8 mouse cellular contexts compared by ENCODE assay signal in genomic region chr2:26561351-26562016, GRCm38 (mm10). TPM values are rescaled to one million over a fixed set of nuclear protein-coding genes. Genes with fewer than 3 reads are reported as not detected.
DNase-seq lines count a peak whose midpoint lies in the region; ATAC-seq and TF ChIP-seq lines count a peak whose summit lies in the region.

No protein-coding gene starts in this region.

- DNase-seq in heart, adult 11 months = peak; percentile 96
- no peak for DNase-seq in heart, postnatal 25 days (ENCODE audit: low spot score)
- DNase-seq in R1 (ENCODE audit: low read depth, low spot score) = peak; percentile 82
- DNase-seq in forebrain, postnatal 0 days = peak; percentile 61
- peak; percentile 65 for DNase-seq in lung, postnatal 10 days
- DNase-seq in left cerebral cortex, postnatal 4 days = no peak

- ATAC-seq in forebrain, postnatal 0 days = peak; percentile 54
- peak; percentile 64 for ATAC-seq in intestine, postnatal 0 days
- peak; percentile 61 for ATAC-seq in stomach, embryonic 15.5 days (ENCODE audit: insufficient read depth, low FRiP score, low read depth)

- H3K4me1 ChIP-seq in forebrain, postnatal 0 days (ENCODE audit: insufficient read depth) = no peaks in the 10 kb centered on the region
- H3K4me1 ChIP-seq in intestine, postnatal 0 days (replicated peaks; ENCODE audit: control insufficient read depth, insufficient read depth, low read length) = no peaks in the 10 kb centered on the region
- peaks cover 21% of the 10 kb centered on the region for H3K4me1 ChIP-seq in stomach, embryonic 15.5 days

- H3K9ac ChIP-seq in forebrain, postnatal 0 days = no peak overlapping the region
- no peak overlapping the region for H3K9ac ChIP-seq in intestine, postnatal 0 days (ENCODE audit: low read depth, low read length)
- no peak overlapping the region for H3K9ac ChIP-seq in stomach, embryonic 15.5 days

- TF ChIP-seq CTCF in forebrain, postnatal 0 days (IDR thresholded peaks at IDR 0.05; ENCODE audit: low read depth) = peak; percentile 87
- TF ChIP-seq CTCF in intestine, postnatal 0 days (IDR thresholded peaks at IDR 0.05; ENCODE audit: low read depth) = peak; percentile 99

- intact Hi-C loops in heart, postnatal 25 days (cut with DNase I) = loop anchor here (1.0 to 10.0 kb wide), 3 partner anchors 112 to 407 kb away; no protein-coding TSS in a partner anchor
- intact Hi-C loops in left cerebral cortex, postnatal 4 days (cut with DNase I) = loop anchor here (5.0 kb wide), 1 partner anchor 109 kb away; no protein-coding TSS in a partner anchor

- H3K27ac ChIP-seq in forebrain, postnatal 0 days (ENCODE audit: low read depth, low read length) = no peak overlapping the region
- H3K27ac ChIP-seq in intestine, postnatal 0 days (ENCODE audit: low read depth, low read length) = no peak overlapping the region
- no peak overlapping the region for H3K27ac ChIP-seq in stomach, embryonic 15.5 days

- 41% methylated on average over 6 of the region's 6 CpGs for WGBS in forebrain, postnatal 0 days
- 45% methylated on average over 6 of the region's 6 CpGs for WGBS in intestine, postnatal 0 days
- 36% methylated on average over 6 of the region's 6 CpGs for WGBS in stomach, embryonic 15.5 days

- H3K27me3 ChIP-seq in forebrain, postnatal 0 days (ENCODE audit: insufficient read depth, low read length) = no peaks in the 10 kb centered on the region
- H3K27me3 ChIP-seq in intestine, postnatal 0 days (replicated peaks; ENCODE audit: control insufficient read depth, insufficient read depth, low read length) = peaks cover 12% of the 10 kb centered on the region; the same call in 1 of the 2 replicates
- H3K27me3 ChIP-seq in stomach, embryonic 15.5 days (replicated peaks) = no peaks in the 10 kb centered on the region

- H3K4me2 ChIP-seq in forebrain, postnatal 0 days (ENCODE audit: low read depth) = no peak overlapping the region
- no peak overlapping the region for H3K4me2 ChIP-seq in intestine, postnatal 0 days (replicated peaks; ENCODE audit: low read depth)
- H3K4me2 ChIP-seq in stomach, embryonic 15.5 days = no peak overlapping the region

- no peak overlapping the region for H3K4me3 ChIP-seq in forebrain, postnatal 0 days (ENCODE audit: low read depth, low read length)
- no peak overlapping the region for H3K4me3 ChIP-seq in intestine, postnatal 0 days (ENCODE audit: low read depth, low read length)
- no peak overlapping the region for H3K4me3 ChIP-seq in stomach, embryonic 15.5 days (replicated peaks)

- H3K9me3 ChIP-seq in forebrain, postnatal 0 days (ENCODE audit: low read length) = no peaks in the 10 kb centered on the region
- H3K9me3 ChIP-seq in intestine, postnatal 0 days (ENCODE audit: control insufficient read depth) = no peaks in the 10 kb centered on the region
- no peaks in the 10 kb centered on the region for H3K9me3 ChIP-seq in stomach, embryonic 15.5 days

- no peaks in the 10 kb centered on the region for H3K36me3 ChIP-seq in forebrain, postnatal 0 days (ENCODE audit: insufficient read depth)
- H3K36me3 ChIP-seq in intestine, postnatal 0 days (ENCODE audit: control insufficient read depth, insufficient read depth) = no peaks in the 10 kb centered on the region
- no peaks in the 10 kb centered on the region for H3K36me3 ChIP-seq in stomach, embryonic 15.5 days

RNA-seq across cellular contexts. Expression of gene Egfl7, which starts 18.3 kb away (rescaled TPM):
- total RNA-seq in heart, postnatal 25 days (2021) = 100 to 1,000 TPM; 149 to 179 TPM
- 63.9 and 64.6 TPM in 2 replicates for total RNA-seq in forebrain, postnatal 0 days (2014; rRNA removed)
- 52.8 and 67.3 TPM in 2 replicates for polyA plus RNA-seq in forebrain, postnatal 0 days (2015; fragmentation: Nextera tagmentation; extraction: Ambion mirVana)
- polyA plus RNA-seq in intestine, postnatal 0 days (2015; fragmentation: Nextera tagmentation; extraction: Ambion mirVana) = 54.4 and 65.2 TPM in 2 replicates
- 121 and 128 TPM in 2 replicates for polyA plus RNA-seq in stomach, embryonic 15.5 days (2015; fragmentation: Nextera tagmentation; extraction: Ambion mirVana)
- 10 to 100 TPM; 73.0 to 78.3 TPM for total RNA-seq in left cerebral cortex, postnatal 4 days (2021)

RNA-seq across cellular contexts. Expression of gene Gm20532, which starts 25.0 kb away (rescaled TPM):
- not detected for total RNA-seq in heart, postnatal 25 days (2021)
- total RNA-seq in forebrain, postnatal 0 days (2014; rRNA removed) = not detected in 2 replicates
- not detected in 2 replicates for polyA plus RNA-seq in forebrain, postnatal 0 days (2015; fragmentation: Nextera tagmentation; extraction: Ambion mirVana)
- polyA plus RNA-seq in intestine, postnatal 0 days (2015; fragmentation: Nextera tagmentation; extraction: Ambion mirVana) = not detected in 2 replicates
- polyA plus RNA-seq in stomach, embryonic 15.5 days (2015; fragmentation: Nextera tagmentation; extraction: Ambion mirVana) = not detected in 2 replicates
- total RNA-seq in left cerebral cortex, postnatal 4 days (2021) = not detected

RNA-seq across cellular contexts. Expression of gene Agpat2, which starts 42.7 kb away (rescaled TPM):
- total RNA-seq in heart, postnatal 25 days (2021) = 10 to 100 TPM; 49.7 to 51.6 TPM
- total RNA-seq in forebrain, postnatal 0 days (2014; rRNA removed) = 7.8 and 10.0 TPM in 2 replicates
- polyA plus RNA-seq in forebrain, postnatal 0 days (2015; fragmentation: Nextera tagmentation; extraction: Ambion mirVana) = 4.8 and 6.2 TPM in 2 replicates
- polyA plus RNA-seq in intestine, postnatal 0 days (2015; fragmentation: Nextera tagmentation; extraction: Ambion mirVana) = 124 and 128 TPM in 2 replicates
- polyA plus RNA-seq in stomach, embryonic 15.5 days (2015; fragmentation: Nextera tagmentation; extraction: Ambion mirVana) = 60.1 and 63.4 TPM in 2 replicates
- 1 to 10 TPM; 2.8 to 3.9 TPM for total RNA-seq in left cerebral cortex, postnatal 4 days (2021)

RNA-seq across cellular contexts. Expression of gene Notch1, which starts 45.0 kb away (rescaled TPM):
- 10 to 100 TPM; 27.5 to 32.3 TPM for total RNA-seq in heart, postnatal 25 days (2021)
- 23.8 and 38.7 TPM in 2 replicates for total RNA-seq in forebrain, postnatal 0 days (2014; rRNA removed)
- polyA plus RNA-seq in forebrain, postnatal 0 days (2015; fragmentation: Nextera tagmentation; extraction: Ambion mirVana) = 5.0 and 6.8 TPM in 2 replicates
- polyA plus RNA-seq in intestine, postnatal 0 days (2015; fragmentation: Nextera tagmentation; extraction: Ambion mirVana) = 3.6 and 3.7 TPM in 2 replicates
- polyA plus RNA-seq in stomach, embryonic 15.5 days (2015; fragmentation: Nextera tagmentation; extraction: Ambion mirVana) = 16.1 and 17.9 TPM in 2 replicates
- total RNA-seq in left cerebral cortex, postnatal 4 days (2021) = 10 to 100 TPM; 39.5 to 42.1 TPM

Comparison
In these comparisons a context has a peak if more than half of its experiments do, and no peak if none do; other contexts are left out.
1. DNase-seq: peak in heart, adult 11 months (single experiment), R1 (single experiment), forebrain, postnatal 0 days (single experiment) and lung, postnatal 10 days (single experiment); none in heart, postnatal 25 days (single experiment) and left cerebral cortex, postnatal 4 days (single experiment).
2. Peak in every context shown above with its lines, with median percentiles within 50 percentile points of each other: ATAC-seq.